Mouse (Mus musculus): ENCODE measurements around the gene Hddc3. TPM values are rescaled to one million over a fixed set of nuclear protein-coding genes. Genes with fewer than 3 reads are reported as not detected.

Hddc3 gene
- total and polyA plus RNA-seq, 3 experiments: 47.1 to 58.1 TPM; not detected in 1

DNA sequence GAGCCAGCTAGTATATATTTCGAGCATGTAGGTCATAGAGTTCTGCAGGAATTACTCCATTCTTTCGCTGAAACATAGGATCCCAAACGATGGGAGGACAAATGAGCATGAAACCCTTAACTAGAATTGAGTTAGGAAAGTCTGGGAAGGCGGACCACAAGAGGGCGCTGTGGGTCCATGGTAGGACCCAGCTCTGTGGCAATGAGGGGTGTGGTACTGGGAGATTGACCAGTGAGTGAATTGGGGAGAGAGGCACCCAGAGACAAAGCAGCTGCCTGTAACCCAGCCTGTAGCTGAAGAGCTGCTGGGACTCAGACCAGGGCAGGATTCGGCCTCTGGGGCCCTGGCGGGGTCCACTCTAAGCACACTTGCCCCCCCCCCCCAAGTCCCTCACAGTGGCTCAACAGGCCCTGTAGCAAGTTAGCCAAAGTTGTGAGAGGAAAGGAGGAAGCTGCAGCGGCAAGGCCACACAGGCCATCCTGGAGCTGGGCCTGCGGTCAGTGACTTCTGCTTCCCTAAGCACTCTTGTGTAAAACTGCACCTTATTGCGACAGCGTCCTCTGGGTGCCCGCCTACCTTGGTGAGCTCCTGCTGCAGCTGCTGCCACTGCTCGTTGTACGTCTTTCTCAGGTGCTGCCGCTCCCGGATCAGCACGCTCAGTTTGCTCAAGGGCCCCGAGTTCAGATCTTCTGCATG is 43.5 kb downstream of the Hddc3 start:
- no peaks in the 10 kb centered on the region for H3K27me3 ChIP-seq (ENCODE audit: control insufficient read depth in 1 of 2, insufficient read depth in 2 of 2, low read length in 2 of 2)
- H3K9me3 ChIP-seq (replicated peaks; ENCODE audit: insufficient read depth, low read length): no peaks in the 10 kb centered on the region
- no peaks in the 10 kb centered on the region for H3K36me3 ChIP-seq (ENCODE audit: control insufficient read depth in 1 of 2, insufficient read depth in 2 of 2, low read length in 2 of 2)
- TF ChIP-seq RAD21 (IDR thresholded peaks at IDR 0.05; ENCODE audit: low read depth, low read length) (peak; percentile 100), RCOR1 (IDR thresholded peaks at IDR 0.05; ENCODE audit: low read depth, low read length) (no peak), TCF12 (IDR thresholded peaks at IDR 0.05; ENCODE audit: low read depth, low read length) (0 out of 2 replicates have a peak, but pooled peaks have one; percentile 9), ZNF384 (IDR thresholded peaks at IDR 0.05; ENCODE audit: low read depth, low read length) (peak; percentile 47), SMC3 (IDR thresholded peaks at IDR 0.05; ENCODE audit: low read depth, low read length) (peak; percentile 97), SIN3A (IDR thresholded peaks at IDR 0.05; ENCODE audit: low read length) (peak; percentile 84), NRF1 (IDR thresholded peaks at IDR 0.05; ENCODE audit: insufficient read depth, low read depth, low read length, poor library complexity, severe bottlenecking) (no peak), MAZ (IDR thresholded peaks at IDR 0.05; ENCODE audit: low read depth, low read length) (peak; percentile 80; the same call in 1 of the 2 replicates), ZC3H11A (IDR thresholded peaks at IDR 0.05; ENCODE audit: low read depth, low read length) (peak; percentile 98), MXI1 (IDR thresholded peaks at IDR 0.05; ENCODE audit: low read depth, low read length) (0 out of 2 replicates have a peak, but pooled peaks have one; percentile 25), KAT2A (conservative IDR thresholded peaks at IDR 0.05; ENCODE audit: low read depth, low read length) (no peak; the same call in 1 of the 2 replicates), ELF1 (IDR thresholded peaks at IDR 0.05; ENCODE audit: low read depth, low read length) (0 out of 2 replicates have a peak, but pooled peaks have one; percentile 22), CTCF (IDR thresholded peaks at IDR 0.05 in 2 of 3, conservative IDR thresholded peaks at IDR 0.05 in 1 of 3; ENCODE audit: control insufficient read depth in 1 of 3, insufficient read depth in 1 of 3, low read depth in 2 of 3, low read length in 3 of 3, poor library complexity in 1 of 3, severe bottlenecking in 1 of 3) (peak; percentile 91 to 99 (median 96)), BHLHE40 (IDR thresholded peaks at IDR 0.05; ENCODE audit: borderline replicate concordance, low read depth, low read length) (0 out of 2 replicates have a peak, but pooled peaks have one; percentile 31)
- H3K4me3 ChIP-seq (ENCODE audit: control insufficient read depth in 1 of 2, insufficient read depth in 1 of 2, low read depth in 2 of 2, low read length in 2 of 2): peak overlapping the region; percentile 20 to 45
- H3K4me1 ChIP-seq (ENCODE audit: control insufficient read depth in 1 of 2, insufficient read depth in 2 of 2, low read length in 2 of 2): peaks cover 2 to 8% of the 10 kb centered on the region in 2 experiments; a peak in 2 of 4 replicates
- peak; percentile 91 for DNase-seq (ENCODE audit: low read depth, low spot score)
- H3K27ac ChIP-seq (ENCODE audit: control insufficient read depth, low read depth, low read length): no peak overlapping the region
- peak overlapping the region; percentile 71 for H3K9ac ChIP-seq (ENCODE audit: control insufficient read depth, low read depth, low read length, poor library complexity, severe bottlenecking)
- no peaks in the 10 kb centered on the region for H3K79me2 ChIP-seq (ENCODE audit: control insufficient read depth, insufficient read depth, low read length, poor library complexity)

GRCm38 (mm10) chr7:80387033-80387632 is 44.2 kb downstream of the Hddc3 start:
- Histone ChIP-seq H3K4me1 (ENCODE audit: control insufficient read depth in 1 of 2, insufficient read depth in 2 of 2, low read length in 2 of 2) (peaks cover 2 to 8% of the 10 kb centered on the region in 2 experiments; a peak in 2 of 4 replicates), H3K4me3 (ENCODE audit: control insufficient read depth in 1 of 2, insufficient read depth in 1 of 2, low read depth in 2 of 2, low read length in 2 of 2) (peak overlapping the region; percentile 20 to 45), H3K27ac (ENCODE audit: control insufficient read depth, low read depth, low read length) (no peak overlapping the region), H3K27me3 (ENCODE audit: control insufficient read depth in 1 of 2, insufficient read depth in 2 of 2, low read length in 2 of 2) (no peaks in the 10 kb centered on the region), H3K9me3 (replicated peaks; ENCODE audit: insufficient read depth, low read length) (no peaks in the 10 kb centered on the region), H3K9ac (ENCODE audit: control insufficient read depth, low read depth, low read length, poor library complexity, severe bottlenecking) (peak overlapping the region; percentile 71), H3K36me3 (ENCODE audit: control insufficient read depth in 1 of 2, insufficient read depth in 2 of 2, low read length in 2 of 2) (no peaks in the 10 kb centered on the region), H3K79me2 (ENCODE audit: control insufficient read depth, insufficient read depth, low read length, poor library complexity) (no peaks in the 10 kb centered on the region)
- peak; percentile 32 for DNase-seq (ENCODE audit: low read depth, low spot score)
- TF ChIP-seq POLR2A (IDR thresholded peaks at IDR 0.05; ENCODE audit: control insufficient read depth in 1 of 2, insufficient read depth in 1 of 2, low read depth in 1 of 2, low read length in 2 of 2, poor library complexity in 1 of 2): no peak
- TF ChIP-seq JUND (IDR thresholded peaks at IDR 0.05; ENCODE audit: low read depth, low read length): no peak
- peak; percentile 61 for TF ChIP-seq ZNF384 (IDR thresholded peaks at IDR 0.05; ENCODE audit: low read depth, low read length)
- TF ChIP-seq MAZ (IDR thresholded peaks at IDR 0.05; ENCODE audit: low read depth, low read length): no peak
- TF ChIP-seq RCOR1 (IDR thresholded peaks at IDR 0.05; ENCODE audit: low read depth, low read length): no peak
- TF ChIP-seq MYC (IDR thresholded peaks at IDR 0.05; ENCODE audit: low read depth, low read length): no peak
